Mouse (Mus musculus) lung, embryonic 16.5 days (tissue): ENCODE measurements around the gene Grcc10. TPM values are rescaled to one million over a fixed set of nuclear protein-coding genes. Genes with fewer than 3 reads are reported as not detected.

ENCODE experiments used
- ATAC-seq: fragments of 200-750 bp; cut with Nextera tagmentation; 2 replicates; pipeline ENCODE4 v1.8.0; 2017; ENCODE audit warnings: low read depth, mild to moderate bottlenecking, moderate library complexity
- H3K27ac ChIP-seq: fragments of 300-500 bp; sonication (generic); 2 replicates; pipeline ENCODE4 v1.5.1; 2014; ENCODE audit warnings: mild to moderate bottlenecking, control low read depth, low read length
- H3K27me3 ChIP-seq: fragments of 300-500 bp; sonication (generic); 2 replicates; pipeline ENCODE4 v1.6.1; 2014; ENCODE audit warnings: low read depth, low read length, mixed read lengths; ENCODE audit not compliant: control insufficient read depth, insufficient read depth
- H3K36me3 ChIP-seq: fragments of 300-500 bp; sonication (generic); 2 replicates; pipeline ENCODE4 v1.6.1; 2014; ENCODE audit warnings: low read length; ENCODE audit not compliant: control insufficient read depth, insufficient read depth
- H3K4me1 ChIP-seq: fragments of 300-500 bp; sonication (generic); replicated peaks from 2 replicates; pipeline ENCODE4 v1.6.1; 2014; ENCODE audit warnings: low read length, mixed read lengths; ENCODE audit not compliant: control insufficient read depth, insufficient read depth
- H3K4me2 ChIP-seq: fragments of 300-500 bp; sonication (generic); 2 replicates; pipeline ENCODE4 v1.6.1; 2014; ENCODE audit warnings: low read depth, low read length, control low read depth
- H3K4me3 ChIP-seq: fragments of 300-500 bp; sonication (generic); 2 replicates; pipeline ENCODE4 v1.5.1; 2014; ENCODE audit warnings: mild to moderate bottlenecking, low read length, control low read depth
- H3K9ac ChIP-seq: fragments of 300-500 bp; sonication (generic); 2 replicates; pipeline ENCODE4 v1.6.1; 2014; ENCODE audit warnings: low read length, control low read depth
- H3K9me3 ChIP-seq: fragments of 300-500 bp; sonication (generic); 2 replicates; pipeline ENCODE4 v1.6.1; 2016; ENCODE audit warnings: low read length; ENCODE audit not compliant: control insufficient read depth
- WGBS: fragments of 180-500 bp; shearing (Covaris S2); extraction: QIAGEN DNeasy Blood & Tissue Kit; methylation state at CpG from one replicate; pipeline ENCODE4 v1.1.7; 2014; 5-methylcytosine and 5-hydroxymethylcytosine counted together
- polyA plus RNA-seq: library from polyadenylated mRNA; unstranded; fragments of >200 nt; fragmentation: Nextera tagmentation; extraction: Ambion mirVana; gene quantifications from 2 replicates; pipeline ENCODE4 v1.2.1, GENCODE M21; 2015

Grcc10 gene
- polyA plus RNA-seq, 1 experiment from 2014 or later, result 430 TPM

DNA sequence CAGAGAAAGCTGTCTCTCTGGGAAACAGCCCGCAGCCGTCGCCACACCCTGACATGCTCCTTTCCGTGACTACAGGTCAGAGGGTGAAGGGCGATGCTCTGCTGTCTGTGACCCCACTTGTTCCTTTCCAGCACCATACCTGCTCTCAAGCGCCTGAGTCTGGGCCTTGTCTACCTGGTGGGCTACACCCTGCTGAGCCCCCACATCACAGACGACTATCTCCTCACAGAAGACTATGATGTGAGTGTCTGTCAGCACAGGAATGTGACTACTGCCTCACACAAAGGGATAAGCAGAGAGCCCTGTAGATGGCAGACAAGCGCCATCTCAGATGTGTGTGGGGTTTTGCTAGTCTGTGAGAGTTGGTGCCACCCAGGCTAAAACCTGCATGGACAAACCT lies 39.8 kb downstream of the Grcc10 start:
- Histone ChIP-seq H3K27me3 (no peaks in the 10 kb centered on the region), H3K36me3 (peaks cover 31% of the 10 kb centered on the region), H3K9me3 (no peaks in the 10 kb centered on the region), H3K4me2 (no peak overlapping the region), H3K9ac (no peak overlapping the region), H3K27ac (no peak overlapping the region), H3K4me1 (no peaks in the 10 kb centered on the region), H3K4me3 (no peak overlapping the region)
- WGBS, result 69% methylated on average over 8 of the region's 8 CpGs
- no peak for ATAC-seq

DNA sequence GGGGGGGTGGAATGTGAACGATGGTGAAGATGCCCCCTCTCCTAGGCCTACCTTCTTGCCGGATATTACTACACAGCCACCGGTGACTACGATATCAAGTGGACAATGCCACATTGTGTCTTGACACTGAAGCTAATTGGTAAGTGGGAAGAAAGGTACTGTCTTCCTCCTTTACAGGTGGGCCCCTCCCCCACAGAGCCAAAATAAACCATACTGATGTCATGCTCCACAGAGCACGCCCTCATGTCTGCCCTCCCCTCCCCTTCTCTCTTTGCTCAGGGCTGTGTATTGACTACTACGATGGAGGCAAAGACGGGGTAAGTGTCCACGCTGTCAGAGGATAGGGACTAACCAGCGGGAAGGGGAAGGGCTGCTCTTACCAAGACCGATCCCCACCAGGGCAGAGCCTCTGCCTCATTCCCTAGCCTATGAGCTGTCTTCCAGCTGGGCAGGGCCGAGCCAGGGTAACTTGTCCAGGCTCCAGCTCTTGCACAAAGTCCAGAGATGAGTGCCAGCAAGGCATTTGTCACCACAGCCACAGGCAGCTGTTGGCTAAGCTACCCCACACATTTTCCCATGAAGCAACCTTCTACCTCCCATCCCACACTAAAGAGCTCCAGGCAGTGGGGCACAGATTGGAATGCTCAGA lies 41.1 kb downstream of the Grcc10 start:
- no peaks in the 10 kb centered on the region for H3K9me3 ChIP-seq
- H3K27ac ChIP-seq, result no peak overlapping the region
- 72% methylated on average over 11 of the region's 11 CpGs for WGBS
- no peak overlapping the region for H3K4me3 ChIP-seq
- no peak overlapping the region for H3K9ac ChIP-seq
- no peaks in the 10 kb centered on the region for H3K4me1 ChIP-seq
- peak; percentile 82 for ATAC-seq
- peaks cover 27% of the 10 kb centered on the region for H3K36me3 ChIP-seq
- H3K27me3 ChIP-seq, result no peaks in the 10 kb centered on the region
- H3K4me2 ChIP-seq, result no peak overlapping the region

DNA sequence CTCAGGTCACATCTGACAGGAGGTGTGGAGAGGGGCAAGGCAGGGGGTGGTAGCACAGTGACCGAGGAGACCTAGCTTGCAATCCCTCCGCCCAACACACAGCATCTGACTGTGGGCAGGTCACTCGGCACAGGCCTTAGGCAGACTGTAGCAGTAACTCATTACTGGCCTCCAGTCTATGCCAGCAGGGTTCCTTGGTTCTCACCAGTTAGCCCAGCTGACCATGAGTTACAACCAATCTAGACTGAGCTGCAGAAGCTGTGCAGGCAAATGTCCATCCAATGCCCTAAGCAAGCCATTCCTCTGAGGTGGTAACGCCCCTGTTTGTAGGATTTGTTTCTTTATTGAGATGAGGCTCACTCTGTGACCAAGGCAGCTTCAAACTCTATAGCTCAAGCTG lies 41.8 kb downstream of the Grcc10 start:
- no peaks in the 10 kb centered on the region for H3K9me3 ChIP-seq
- H3K4me2 ChIP-seq, result no peak overlapping the region
- ATAC-seq, result no peak
- H3K27me3 ChIP-seq, result no peaks in the 10 kb centered on the region
- no peak overlapping the region for H3K4me3 ChIP-seq
- H3K27ac ChIP-seq, result no peak overlapping the region
- peaks cover 5% of the 10 kb centered on the region; the same call in 1 of the 2 replicates for H3K4me1 ChIP-seq
- peaks cover 20% of the 10 kb centered on the region for H3K36me3 ChIP-seq
- 80% methylated on average over 4 of the region's 4 CpGs for WGBS
- no peak overlapping the region for H3K9ac ChIP-seq

DNA sequence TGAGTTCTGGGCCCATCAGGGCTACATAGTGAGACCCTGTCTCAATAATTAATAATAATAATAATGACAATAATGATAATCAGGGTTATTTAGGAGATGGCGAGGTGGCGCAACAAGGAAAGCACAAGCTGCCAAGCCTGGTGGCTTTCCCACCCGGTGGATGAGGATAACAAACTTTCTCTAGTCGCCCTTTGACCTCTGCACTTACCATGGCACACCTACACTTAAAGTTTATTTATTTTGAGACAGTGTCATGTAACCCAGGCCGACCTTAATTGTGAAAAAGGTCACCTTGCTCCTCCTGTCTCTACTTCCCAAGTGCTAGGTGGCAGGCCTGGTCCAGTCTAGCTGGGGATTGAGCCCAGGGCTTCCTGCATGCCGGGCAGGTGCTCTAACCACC lies 42.4 kb downstream of the Grcc10 start:
- no peak overlapping the region for H3K4me3 ChIP-seq
- H3K36me3 ChIP-seq, result peaks cover 14% of the 10 kb centered on the region
- no peak for ATAC-seq
- H3K9me3 ChIP-seq, result no peaks in the 10 kb centered on the region
- no peaks in the 10 kb centered on the region for H3K27me3 ChIP-seq
- WGBS, result 60% methylated on average over 6 of the region's 6 CpGs
- H3K4me1 ChIP-seq, result peaks cover 12% of the 10 kb centered on the region
- H3K27ac ChIP-seq, result no peak overlapping the region
- H3K4me2 ChIP-seq, result no peak overlapping the region
- H3K9ac ChIP-seq, result no peak overlapping the region

DNA sequence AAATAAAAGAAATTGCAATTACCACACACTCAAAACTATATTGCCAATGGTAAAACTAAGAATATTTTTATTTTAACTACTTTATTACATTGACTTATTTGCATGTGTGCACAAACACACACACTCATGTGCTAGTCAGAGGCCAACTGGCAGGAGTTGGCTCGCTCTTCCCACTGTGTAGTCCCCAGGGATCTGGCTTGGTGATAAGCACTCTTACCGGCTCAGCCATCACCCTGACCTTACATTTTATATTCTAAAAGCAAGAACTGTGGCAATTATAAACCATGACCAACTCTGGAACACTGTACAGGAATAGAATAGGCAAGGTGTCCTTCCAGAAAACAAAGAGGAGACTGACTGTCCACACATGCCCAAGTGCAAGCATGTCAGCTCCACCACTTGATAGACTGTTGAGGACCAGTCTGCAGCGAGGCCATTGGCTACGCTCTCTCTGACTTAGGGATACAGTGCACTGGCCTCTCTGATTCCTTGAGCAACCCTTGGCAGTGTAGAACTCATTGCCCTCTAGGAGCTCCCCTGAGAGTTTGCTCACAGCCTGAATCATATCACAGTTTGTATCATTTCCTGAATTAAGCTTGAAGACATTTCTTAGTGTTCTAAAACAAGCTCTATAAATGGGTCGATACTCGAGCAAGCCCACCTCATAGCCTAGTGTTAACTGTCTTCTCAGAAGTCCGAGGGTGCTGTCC lies 44.6 kb downstream of the Grcc10 start:
- no peak overlapping the region for H3K9ac ChIP-seq
- no peaks in the 10 kb centered on the region for H3K9me3 ChIP-seq
- H3K4me3 ChIP-seq, result no peak overlapping the region
- peaks cover 20% of the 10 kb centered on the region for H3K4me1 ChIP-seq
- no peaks in the 10 kb centered on the region for H3K27me3 ChIP-seq
- H3K36me3 ChIP-seq, result 0 out of 2 replicates have a peak, but pooled peaks cover 2% of the 10 kb centered on the region
- H3K4me2 ChIP-seq, result no peak overlapping the region
- WGBS, result 86% methylated on average over 7 of the region's 7 CpGs
- no peak for ATAC-seq
- H3K27ac ChIP-seq, result no peak overlapping the region

DNA sequence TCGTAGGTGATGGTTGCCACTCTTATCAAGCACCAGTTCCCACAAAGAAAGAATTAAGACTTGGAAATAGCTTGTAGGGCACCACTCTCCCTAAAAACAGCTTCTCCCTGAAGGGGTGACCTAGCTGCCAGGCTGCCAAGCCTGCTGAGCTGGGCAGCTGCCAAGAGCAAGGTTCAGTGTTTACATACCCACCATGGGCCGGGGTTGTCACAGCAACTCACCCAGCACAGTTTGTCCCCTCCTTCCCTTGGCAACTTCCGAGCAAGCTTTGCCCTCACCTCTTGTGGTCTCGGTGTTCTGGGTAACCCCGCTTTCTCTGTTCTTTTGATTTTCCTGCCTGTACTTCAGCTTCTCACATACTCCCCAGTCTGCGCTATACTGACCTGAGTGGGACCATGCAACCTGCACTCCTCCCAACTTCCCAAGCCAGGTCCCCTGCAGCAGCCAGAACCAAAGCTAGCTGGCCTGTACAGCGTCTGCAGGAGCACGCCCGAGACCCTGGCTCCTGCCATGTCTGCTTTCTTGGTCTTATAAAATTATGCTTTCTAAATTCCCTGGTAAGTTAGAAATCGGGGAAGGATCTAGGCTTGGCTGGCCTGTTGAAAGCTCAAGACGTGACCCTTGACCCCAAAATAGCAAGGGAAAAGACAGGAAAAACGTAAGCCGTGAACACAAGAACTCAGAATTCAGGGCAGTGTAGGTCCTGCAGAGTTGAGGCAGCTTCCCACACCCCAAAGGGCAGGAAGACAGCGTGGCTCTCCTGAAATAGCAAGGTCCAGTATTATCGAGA lies 46.8 kb downstream of the Grcc10 start:
- peak overlapping the region; percentile 56 for H3K9ac ChIP-seq
- peak overlapping the region; percentile 29; the same call in 1 of the 2 replicates for H3K4me2 ChIP-seq

DNA sequence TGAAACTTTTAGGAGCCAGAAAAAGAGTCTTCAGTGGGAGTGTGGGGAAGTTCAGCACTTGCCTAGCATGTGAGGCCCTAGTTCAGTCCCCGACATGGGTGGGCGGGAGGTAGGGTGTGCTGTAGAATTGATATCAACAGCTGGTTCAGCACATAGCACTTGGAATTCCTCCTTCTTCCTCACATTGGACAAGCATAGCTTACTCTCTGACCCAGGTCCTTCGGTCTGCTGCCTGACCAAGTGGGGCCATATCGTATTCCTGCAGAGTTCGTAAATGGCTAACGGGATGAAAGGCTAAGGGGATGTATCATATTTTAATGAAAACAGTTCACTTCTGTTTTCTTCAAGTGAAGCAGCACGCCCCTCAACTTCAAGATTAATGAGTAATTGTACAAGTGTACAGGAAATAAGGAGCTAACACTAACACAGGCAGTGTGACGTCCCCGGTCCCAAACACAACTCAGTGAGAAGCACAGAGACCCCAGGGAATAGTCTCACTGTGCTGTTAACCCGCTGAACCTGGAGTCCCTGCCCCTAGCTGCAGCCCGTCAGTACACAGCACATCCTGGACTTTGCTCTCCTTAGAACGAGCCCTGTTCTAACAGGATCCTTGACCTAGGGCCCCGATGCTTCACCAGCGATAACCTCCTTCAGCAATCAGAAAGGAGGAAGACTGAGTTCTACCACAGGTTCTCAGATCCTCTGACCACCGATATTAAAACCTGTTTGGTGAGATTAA lies 47.8 kb downstream of the Grcc10 start:
- Histone ChIP-seq H3K9me3 (no peaks in the 10 kb centered on the region), H3K4me3 (no peak overlapping the region), H3K9ac (no peak overlapping the region), H3K4me2 (no peak overlapping the region), H3K27me3 (no peaks in the 10 kb centered on the region), H3K27ac (peak overlapping the region; percentile 95), H3K4me1 (peaks cover 20% of the 10 kb centered on the region), H3K36me3 (no peaks in the 10 kb centered on the region)
- 42% methylated on average over 15 of the region's 15 CpGs for WGBS
- no peak for ATAC-seq

More for the DNA sequence above, 46.8 kb downstream of the Grcc10 start:
- H3K36me3 ChIP-seq, result no peaks in the 10 kb centered on the region
- H3K9me3 ChIP-seq, result no peaks in the 10 kb centered on the region
- WGBS, result 53% methylated on average over 15 of the region's 15 CpGs
- peak; percentile 92 for ATAC-seq
- no peak overlapping the region for H3K4me3 ChIP-seq
- no peaks in the 10 kb centered on the region for H3K27me3 ChIP-seq
- peak overlapping the region; percentile 95 for H3K27ac ChIP-seq
- H3K4me1 ChIP-seq, result peaks cover 20% of the 10 kb centered on the region

DNA sequence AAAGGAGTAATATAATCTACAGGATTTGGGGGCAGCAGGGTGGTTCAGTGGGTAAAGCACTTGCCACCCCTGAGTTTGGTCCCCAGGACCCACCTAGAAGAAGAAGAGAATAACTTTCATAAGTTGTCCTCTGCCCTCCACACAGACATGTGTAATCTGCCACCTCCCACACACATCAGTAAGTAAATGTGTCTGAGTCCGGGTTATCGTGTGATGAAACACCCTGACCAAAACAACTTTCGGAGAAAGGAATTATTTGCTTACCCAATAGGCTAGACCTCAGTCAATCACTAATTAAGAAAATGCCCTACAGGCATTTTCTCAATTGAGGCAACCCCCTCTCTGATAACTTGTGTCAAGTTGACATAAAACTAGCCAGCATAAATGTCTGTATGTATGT lies 50.7 kb downstream of the Grcc10 start:
- WGBS, result 82% methylated on average over 3 of the region's 3 CpGs
- Histone ChIP-seq H3K9ac (no peak overlapping the region), H3K27me3 (no peaks in the 10 kb centered on the region)

More for the DNA sequence above, 50.7 kb downstream of the Grcc10 start:
- no peak for ATAC-seq
- H3K4me1 ChIP-seq, result peaks cover 20% of the 10 kb centered on the region
- no peaks in the 10 kb centered on the region for H3K9me3 ChIP-seq
- H3K4me2 ChIP-seq, result no peak overlapping the region
- no peak overlapping the region for H3K4me3 ChIP-seq
- H3K36me3 ChIP-seq, result no peaks in the 10 kb centered on the region
- H3K27ac ChIP-seq, result no peak overlapping the region
